ENCODE assay signal across 8 mouse cellular contexts in genomic region chr10:117435734-117436121, GRCm38 (mm10). TPM values are rescaled to one million over a fixed set of nuclear protein-coding genes. Genes with fewer than 3 reads are reported as not detected.
A peak's percentile ranks its signal among the peaks of the same experiment; 100 is the strongest.
DNase-seq lines count a peak whose midpoint lies in the region; ATAC-seq lines count a peak whose summit lies in the region.

No protein-coding gene starts in this region.

- H3K27me3 ChIP-seq in embryonic facial prominence, embryonic 14.5 days (replicated peaks; ENCODE audit: control insufficient read depth, insufficient read depth, low read length), result peaks cover 4% of the 10 kb centered on the region; the same call in 1 of the 2 replicates
- H3K27me3 ChIP-seq in hindbrain, embryonic 14.5 days (ENCODE audit: control insufficient read depth, insufficient read depth, low read length), result no peaks in the 10 kb centered on the region
- H3K27me3 ChIP-seq in midbrain, embryonic 14.5 days (ENCODE audit: control insufficient read depth, insufficient read depth, low read length), result peaks cover 10% of the 10 kb centered on the region; the same call in 1 of the 2 replicates

- 48% methylated on average over 12 of the region's 12 CpGs for WGBS in embryonic facial prominence, embryonic 14.5 days
- 52% methylated on average over 12 of the region's 12 CpGs for WGBS in hindbrain, embryonic 14.5 days
- WGBS in midbrain, embryonic 14.5 days, result 46% methylated on average over 12 of the region's 12 CpGs

- H3K4me2 ChIP-seq in embryonic facial prominence, embryonic 14.5 days (ENCODE audit: low read depth, low read length), result peak overlapping the region; percentile 87
- peak overlapping the region; percentile 59 for H3K4me2 ChIP-seq in hindbrain, embryonic 14.5 days (replicated peaks)
- peak overlapping the region; percentile 56 for H3K4me2 ChIP-seq in midbrain, embryonic 14.5 days (ENCODE audit: low read length)

- peak; percentile 22 to 39 for DNase-seq in left cerebral cortex, postnatal 14 days (ENCODE audit: low spot score in 2 of 2)
- DNase-seq in left cerebral cortex, adult 8-10 months (ENCODE audit: low spot score in 2 of 2), result no peak
- no peak for DNase-seq in embryonic facial prominence, embryonic 14.5 days (ENCODE audit: low spot score)
- no peak for DNase-seq in hindbrain, embryonic 14.5 days (ENCODE audit: low spot score)
- DNase-seq in midbrain, embryonic 14.5 days, result no peak
- no peak for DNase-seq in adrenal gland, postnatal 36 days
- no peak for DNase-seq in adipocyte (ENCODE audit: low spot score)
- no peak for DNase-seq in adrenal gland, adult 8-10 months

- no peaks in the 10 kb centered on the region for H3K9me3 ChIP-seq in embryonic facial prominence, embryonic 14.5 days (ENCODE audit: control insufficient read depth, low read length)
- H3K9me3 ChIP-seq in hindbrain, embryonic 14.5 days (ENCODE audit: control insufficient read depth, low read length), result no peaks in the 10 kb centered on the region
- no peaks in the 10 kb centered on the region; the same call in 1 of the 2 replicates for H3K9me3 ChIP-seq in midbrain, embryonic 14.5 days (ENCODE audit: control insufficient read depth, low read length)

- ATAC-seq in embryonic facial prominence, embryonic 14.5 days (ENCODE audit: low read depth), result peak; percentile 12; the same call in 1 of the 2 replicates
- peak; percentile 25; the same call in 1 of the 2 replicates for ATAC-seq in hindbrain, embryonic 14.5 days (ENCODE audit: low FRiP score)
- ATAC-seq in midbrain, embryonic 14.5 days (ENCODE audit: low FRiP score, low TSS enrichment), result peak; percentile 56; the same call in 1 of the 2 replicates

- no peaks in the 10 kb centered on the region for H3K36me3 ChIP-seq in embryonic facial prominence, embryonic 14.5 days (ENCODE audit: control insufficient read depth, insufficient read depth, low read length)
- no peaks in the 10 kb centered on the region for H3K36me3 ChIP-seq in hindbrain, embryonic 14.5 days (replicated peaks; ENCODE audit: control insufficient read depth, insufficient read depth)
- no peaks in the 10 kb centered on the region for H3K36me3 ChIP-seq in midbrain, embryonic 14.5 days (ENCODE audit: control insufficient read depth, insufficient read depth, low read length)

- peak overlapping the region; percentile 30; the same call in 1 of the 2 replicates for H3K9ac ChIP-seq in embryonic facial prominence, embryonic 14.5 days (ENCODE audit: low read depth, low read length)
- H3K9ac ChIP-seq in hindbrain, embryonic 14.5 days, result peak overlapping the region; percentile 42; the same call in 1 of the 2 replicates
- peak overlapping the region; percentile 43; the same call in 1 of the 2 replicates for H3K9ac ChIP-seq in midbrain, embryonic 14.5 days (replicated peaks; ENCODE audit: low read length)

- no peak overlapping the region for H3K27ac ChIP-seq in embryonic facial prominence, embryonic 14.5 days (replicated peaks; ENCODE audit: low read depth, low read length)
- no peak overlapping the region for H3K27ac ChIP-seq in hindbrain, embryonic 14.5 days
- H3K27ac ChIP-seq in midbrain, embryonic 14.5 days (replicated peaks; ENCODE audit: low read depth, low read length), result no peak overlapping the region

- intact Hi-C loops in left cerebral cortex, postnatal 14 days (cut with DNase I), result loop anchor here (5.0 kb wide), 3 partner anchors 58 to 213 kb away; partner anchors contain the start of gene Yeats4

- peaks cover 10% of the 10 kb centered on the region for H3K4me1 ChIP-seq in embryonic facial prominence, embryonic 14.5 days (ENCODE audit: control insufficient read depth, insufficient read depth, low read length)
- H3K4me1 ChIP-seq in hindbrain, embryonic 14.5 days (replicated peaks; ENCODE audit: control insufficient read depth, insufficient read depth, low read length), result no peaks in the 10 kb centered on the region; the same call in 1 of the 2 replicates
- H3K4me1 ChIP-seq in midbrain, embryonic 14.5 days (ENCODE audit: control insufficient read depth, insufficient read depth, low read length), result no peaks in the 10 kb centered on the region

- peak overlapping the region; percentile 41 for H3K4me3 ChIP-seq in embryonic facial prominence, embryonic 14.5 days (ENCODE audit: low read depth, low read length)
- H3K4me3 ChIP-seq in hindbrain, embryonic 14.5 days (replicated peaks; ENCODE audit: low read length), result peak overlapping the region; percentile 23; the same call in 1 of the 2 replicates
- H3K4me3 ChIP-seq in midbrain, embryonic 14.5 days (replicated peaks; ENCODE audit: low read depth, low read length), result peak overlapping the region; percentile 27

RNA-seq across cellular contexts. Expression of gene Cpsf6, which starts 55.9 kb away (rescaled TPM):
- 100 to 1,000 TPM; 102 TPM for total RNA-seq in left cerebral cortex, postnatal 14 days (2021)
- 100 to 1,000 TPM in 2 of 4 experiments, 10 to 100 TPM in 2; 86.2 to 103 (median 96.1) TPM for total RNA-seq in left cerebral cortex, adult 8-10 months (2022)
- 125 and 146 TPM in 2 replicates for polyA plus RNA-seq in embryonic facial prominence, embryonic 14.5 days (2014; fragmentation: Nextera tagmentation; extraction: Ambion mirVana)
- 152 and 168 TPM in 2 replicates for polyA plus RNA-seq in hindbrain, embryonic 14.5 days (2014; fragmentation: Nextera tagmentation; extraction: Ambion mirVana)
- polyA plus RNA-seq in midbrain, embryonic 14.5 days (2014; fragmentation: Nextera tagmentation; extraction: Ambion mirVana), result 207 and 213 TPM in 2 replicates
- 10 to 100 TPM; 61.3 to 77.6 TPM for total RNA-seq in adrenal gland, postnatal 36 days (2021)
- total RNA-seq in adrenal gland, adult 8-10 months (2022), result 10 to 100 TPM; 62.6 to 94.5 (median 80.2) TPM

Comparison
In these comparisons a context has a peak if more than half of its experiments do, and no peak if none do; other contexts are left out.
1. DNase-seq: peak in left cerebral cortex, postnatal 14 days (2 of 2); none in left cerebral cortex, adult 8-10 months (0 of 2), embryonic facial prominence, embryonic 14.5 days (single experiment), hindbrain, embryonic 14.5 days (single experiment), midbrain, embryonic 14.5 days (single experiment), adrenal gland, postnatal 36 days (0 of 2), adipocyte (single experiment) and adrenal gland, adult 8-10 months (single experiment).
2. Peak in every context shown above with its lines, with median percentiles within 50 percentile points of each other: ATAC-seq, H3K4me2 ChIP-seq, H3K4me3 ChIP-seq and H3K9ac ChIP-seq.